Mouse (Mus musculus) telencephalon, adult 2 months (tissue): ENCODE measurements around the gene Cd151.

Experiments used
- DNase-seq: peaks from one replicate; pipeline ENCODE4 v3.0.0-alpha.2; 2011; ENCODE audit warnings: low read depth, low spot score

Gene Cd151

DNA sequence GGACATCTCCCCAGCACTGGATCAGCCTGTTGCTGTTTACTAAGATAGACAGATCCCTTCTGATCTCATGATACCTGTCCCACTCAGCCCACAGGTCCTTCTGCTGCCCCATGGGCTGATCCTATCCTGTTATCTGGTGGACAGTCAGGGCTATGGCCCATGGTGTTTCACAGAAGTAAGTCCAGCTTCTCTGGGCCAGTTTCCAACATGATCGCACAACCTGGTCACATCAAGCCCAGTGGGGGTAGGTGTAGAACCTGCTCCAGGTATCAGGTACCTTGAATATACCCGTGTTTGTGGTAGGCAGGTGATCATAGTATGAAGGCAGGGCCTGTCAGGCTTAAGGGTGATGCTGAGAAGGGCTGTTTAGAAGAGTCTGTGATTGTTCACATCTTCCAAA, 28.2 kb downstream of the Cd151 start:
- no peak for DNase-seq

DNA sequence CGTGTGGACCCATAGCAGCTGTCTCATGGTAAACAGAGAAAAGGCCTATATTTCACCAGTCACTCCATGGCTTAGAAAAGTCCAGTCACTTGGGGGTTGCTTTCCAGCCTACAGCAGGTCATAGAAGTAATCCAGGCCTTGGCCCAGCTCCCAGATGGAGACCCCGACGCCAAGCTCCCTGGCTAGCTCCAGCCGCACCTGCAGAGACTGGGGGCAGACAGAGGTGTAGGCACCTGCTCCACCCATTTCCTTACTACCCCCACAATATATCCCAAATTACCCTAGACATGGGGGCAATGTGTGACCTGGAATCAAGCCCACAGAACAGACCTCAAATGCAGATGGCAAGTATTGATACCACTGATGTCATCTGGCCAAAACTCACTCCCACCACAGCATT, 28.7 kb downstream of the Cd151 start:
- DNase-seq: no peak

DNA sequence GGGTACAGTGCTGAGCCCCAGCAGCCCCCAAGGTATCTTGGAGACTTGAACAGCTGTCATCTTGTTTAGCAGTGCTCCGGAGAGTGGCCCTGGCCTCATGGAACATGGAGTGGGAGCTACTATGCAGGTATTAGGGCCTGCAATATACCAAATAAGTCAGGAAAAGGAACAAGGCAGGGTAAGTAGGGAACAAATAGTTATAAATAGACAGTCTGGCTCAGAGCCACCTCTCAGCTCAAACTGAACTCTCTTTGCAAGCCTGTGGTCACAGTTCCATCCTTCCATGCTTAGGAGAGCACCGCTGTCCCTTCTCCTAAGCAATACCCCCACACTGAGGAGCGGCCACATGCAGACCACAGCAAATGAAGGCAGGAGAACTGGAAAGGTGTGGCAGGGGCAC, 30.4 kb downstream of the Cd151 start:
- DNase-seq: no peak

DNA sequence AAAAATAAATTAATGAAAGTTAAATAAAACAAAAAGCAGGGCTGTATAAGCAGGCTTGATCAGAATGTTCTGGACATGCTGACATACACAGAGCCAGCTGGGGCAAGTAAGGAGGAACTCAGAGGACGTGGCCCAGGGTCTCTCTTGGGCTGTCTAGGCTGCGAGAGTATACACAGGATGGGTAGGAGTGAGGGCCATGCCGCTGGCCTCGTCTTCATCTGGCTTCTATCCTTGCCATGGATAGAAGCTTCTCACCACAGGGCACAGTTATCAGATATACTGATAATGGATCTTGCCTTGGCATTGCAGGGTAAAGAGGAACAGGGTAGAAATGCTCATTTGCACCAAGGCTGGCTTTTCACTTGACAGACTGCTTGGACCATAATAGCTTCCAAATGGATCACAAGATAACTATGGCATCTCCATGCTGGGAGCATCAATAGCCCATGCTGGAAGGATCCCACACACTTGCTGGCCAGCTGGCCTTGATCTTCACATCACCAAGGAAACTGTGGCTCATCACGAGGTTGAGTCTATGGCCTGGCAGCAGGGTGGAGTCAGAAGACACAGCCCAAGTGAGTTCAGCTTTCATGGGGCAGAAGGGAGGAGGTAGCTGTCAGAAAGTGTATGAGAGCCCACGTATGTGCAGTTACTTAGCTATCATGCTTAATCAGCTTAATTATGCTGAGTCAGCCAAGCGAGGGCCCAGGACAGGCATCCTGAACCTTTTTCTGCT, 34.8 kb downstream of the Cd151 start:
- no peak for DNase-seq

DNA sequence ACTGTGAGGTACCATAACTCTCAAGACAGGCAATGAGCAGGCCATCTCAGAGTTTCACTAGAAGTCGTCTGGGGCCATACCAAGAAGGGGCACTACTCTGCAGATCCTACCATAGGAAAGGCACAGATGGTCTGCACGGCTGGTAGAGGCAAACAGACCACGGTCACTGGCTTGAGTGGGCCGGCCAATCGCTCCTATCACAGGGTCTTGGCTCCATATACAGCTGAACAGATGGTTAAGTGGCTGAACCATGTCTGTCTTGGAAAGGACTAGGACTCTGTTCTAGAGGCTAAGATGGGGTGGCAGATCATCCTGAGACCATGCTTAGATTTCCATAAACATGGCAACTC, 35.3 kb downstream of the Cd151 start:
- no peak for DNase-seq

DNA sequence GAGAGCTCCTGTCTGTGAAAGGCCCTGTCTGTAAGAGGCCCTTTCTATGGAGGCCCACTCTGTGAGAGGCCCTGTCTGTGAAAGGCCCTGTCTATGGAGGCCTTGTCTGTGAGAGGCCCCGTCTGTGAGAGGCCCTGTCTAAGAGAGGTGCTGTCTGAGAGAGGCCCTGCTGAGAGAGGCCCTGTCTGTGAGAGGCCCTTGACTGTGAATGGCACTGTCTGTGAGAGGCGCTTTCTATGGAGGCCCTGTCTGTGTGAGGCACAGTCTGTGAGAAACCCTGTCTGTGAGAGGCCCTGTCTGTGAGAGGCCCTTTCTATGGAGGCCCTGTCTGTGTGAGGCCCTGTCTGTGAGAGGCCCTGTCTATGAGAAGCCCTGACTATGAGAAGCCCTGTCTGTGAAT, 39.1 kb downstream of the Cd151 start:
- no peak for DNase-seq

DNA sequence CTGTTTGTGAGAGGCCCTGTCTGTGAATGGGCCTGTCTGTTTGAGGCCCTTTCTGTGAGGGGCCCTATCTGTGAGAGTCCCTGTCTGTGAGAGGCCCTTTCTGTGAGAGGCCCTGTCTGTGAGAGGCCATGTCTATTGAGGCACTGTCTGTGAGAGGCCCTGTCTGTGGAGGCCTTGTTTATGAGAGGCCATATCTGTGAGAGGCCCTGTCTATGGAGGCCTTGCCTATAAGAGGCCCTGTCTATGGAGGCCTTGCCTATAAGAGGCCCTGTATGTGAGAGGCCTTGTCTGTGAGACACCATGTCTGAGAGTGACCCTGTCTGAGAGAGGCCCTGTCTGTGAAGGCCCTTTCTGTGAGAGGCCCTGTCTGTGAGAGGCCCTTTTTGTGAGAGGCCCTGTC, 41.0 kb downstream of the Cd151 start:
- DNase-seq: no peak

DNA sequence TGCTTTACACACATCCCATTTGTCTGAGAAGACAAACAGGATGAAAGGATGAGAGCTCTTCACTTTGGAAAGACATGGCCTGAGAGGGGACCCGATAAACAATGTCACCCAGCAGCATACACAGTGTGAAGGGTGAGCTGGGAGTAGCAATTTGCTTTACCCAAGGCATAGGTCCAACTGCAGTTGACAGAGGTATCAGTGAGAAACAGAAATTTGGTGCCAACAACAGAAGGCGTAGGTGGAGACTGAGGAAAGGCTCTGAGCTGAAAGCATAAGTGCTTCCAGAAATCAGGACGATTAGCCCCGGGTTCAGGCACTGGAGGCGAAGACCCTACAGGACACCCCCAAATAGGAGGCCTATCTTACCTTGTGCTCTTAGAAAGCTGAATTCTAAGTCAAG, 43.0 kb downstream of the Cd151 start:
- DNase-seq: no peak

DNA sequence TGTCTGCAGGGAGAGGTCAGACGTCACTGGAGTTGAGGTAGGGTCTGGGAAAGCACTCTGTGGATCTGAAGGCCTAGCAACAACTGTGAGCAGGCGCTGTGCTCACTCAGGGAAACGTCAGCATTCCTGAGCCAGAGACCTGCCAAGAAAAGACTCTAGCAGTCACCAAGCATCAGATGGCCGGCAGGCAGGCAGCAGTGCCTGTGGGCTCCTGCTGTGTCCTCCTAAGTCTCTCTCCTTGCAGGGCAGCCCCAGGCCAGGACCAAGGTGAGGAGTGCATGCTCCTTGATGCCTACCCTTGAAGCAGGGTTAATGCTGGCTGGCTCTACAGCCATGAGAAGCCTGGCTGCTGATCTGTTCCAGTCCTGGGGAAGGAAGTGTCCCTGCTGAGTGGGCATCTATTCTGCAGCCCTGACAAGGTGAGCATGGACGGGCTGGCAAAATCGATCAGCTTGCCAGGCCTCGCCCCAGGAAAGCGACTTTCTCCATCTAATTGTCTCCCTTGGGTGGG, 43.5 kb downstream of the Cd151 start:
- DNase-seq: no peak

DNA sequence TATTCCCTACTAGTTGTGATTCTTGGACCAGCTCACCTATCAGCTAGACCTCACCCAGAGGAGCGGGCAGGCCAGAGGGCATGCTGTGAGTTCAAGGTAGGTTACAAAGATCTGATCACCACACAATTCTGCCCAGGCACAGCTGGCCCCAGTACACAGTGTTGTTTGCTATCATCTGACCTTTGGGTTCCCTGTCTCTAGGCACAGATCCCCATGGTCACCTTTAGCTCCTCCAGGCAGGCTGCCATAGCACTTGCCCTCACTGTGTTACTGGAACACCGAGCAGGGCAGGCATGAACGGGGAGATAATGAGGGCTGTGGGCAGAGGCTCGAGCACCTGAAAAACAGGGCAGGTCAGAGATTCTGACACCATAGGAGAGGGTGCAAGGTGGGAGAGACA, 50.4 kb downstream of the Cd151 start:
- DNase-seq: no peak

DNA sequence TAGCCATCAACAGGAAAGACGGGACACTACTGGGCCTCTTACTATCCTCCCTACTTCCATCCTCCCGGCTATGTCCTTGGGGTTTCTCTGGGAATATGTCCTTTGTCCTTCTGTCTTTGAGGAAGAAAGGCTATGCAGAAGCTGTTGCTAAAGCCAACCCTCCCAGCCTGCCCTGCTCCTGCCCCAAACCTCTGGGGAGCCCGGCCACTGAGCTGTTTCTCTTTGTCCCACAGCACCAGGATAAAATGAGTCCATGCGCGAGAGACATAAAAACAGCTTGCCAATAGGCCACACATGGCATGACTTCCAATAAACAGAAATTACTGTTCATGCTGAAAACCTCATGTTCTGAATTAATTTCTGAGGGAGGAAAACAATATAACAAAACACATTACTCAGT, 51.1 kb downstream of the Cd151 start:
- no peak for DNase-seq

DNA sequence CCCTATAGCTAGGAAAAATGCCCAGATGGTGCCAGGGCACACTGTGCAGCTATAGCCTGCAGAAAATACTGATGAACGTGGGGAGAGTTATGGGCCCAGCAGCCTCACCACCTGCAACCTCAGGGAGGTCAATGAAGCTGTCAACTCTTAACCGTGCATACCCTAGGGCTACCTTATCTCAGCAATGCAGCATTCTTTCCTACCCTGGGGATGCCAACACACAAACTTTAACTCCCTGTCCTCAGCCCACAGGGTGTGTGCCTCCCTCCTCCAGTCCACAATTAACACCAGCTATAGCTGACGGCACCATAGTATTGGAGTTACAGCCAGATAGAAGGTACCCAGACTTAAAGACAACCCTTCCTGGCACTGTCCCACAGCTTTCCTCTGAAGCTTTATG, 51.7 kb downstream of the Cd151 start:
- no peak for DNase-seq

DNA sequence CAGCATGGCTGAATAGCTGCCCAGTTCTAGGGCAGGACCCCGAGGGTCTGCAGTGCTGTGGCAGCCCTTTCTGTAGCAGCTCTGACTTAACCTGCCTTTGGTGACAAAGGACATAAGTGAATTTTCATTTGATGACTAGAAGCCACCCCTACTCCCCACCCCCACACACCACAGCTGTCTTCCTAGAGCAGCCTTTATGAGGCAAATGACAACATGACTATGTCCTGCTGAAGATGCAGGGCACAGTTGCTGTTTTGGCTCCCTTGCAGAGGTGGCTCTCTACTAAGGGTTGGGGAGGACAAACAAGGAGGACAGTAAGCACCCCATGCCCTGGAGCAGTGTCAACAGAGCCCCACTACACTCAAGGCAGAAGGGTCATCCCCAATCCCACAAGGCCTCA, 52.6 kb downstream of the Cd151 start:
- no peak for DNase-seq
